Mouse (Mus musculus) lung, postnatal 10 days (tissue): Measurements from ENCODE around the gene Slc17a9.
A peak's percentile ranks its signal among the peaks of the same experiment; 100 is the strongest.
"Not testable (repeated sequence)": the region's sequence is repeated elsewhere in the genome, so short reads cannot be mapped to it uniquely, and the experiment has no call there.

Experiments
- DNase-seq: peaks from one replicate; pipeline ENCODE4 v3.0.0; 2021

Gene Slc17a9

GRCm38 (mm10) chr2:180710276-180711155, 14.5 kb upstream of the Slc17a9 start:
- DNase-seq: no peak

GRCm38 (mm10) chr2:180711527-180711926, 13.5 kb upstream of the Slc17a9 start:
- DNase-seq: no peak

GRCm38 (mm10) chr2:180712037-180712689, 12.9 kb upstream of the Slc17a9 start:
- DNase-seq: no peak

- not testable (repeated sequence) for DNase-seq
Measured at GRCm38 (mm10) chr2:180722748-180723147, 2.3 kb upstream of the Slc17a9 start.

- no peak for DNase-seq
Measured at GRCm38 (mm10) chr2:180723865-180724264, 1.2 kb upstream of the Slc17a9 start.

- no peak for DNase-seq
Measured at GRCm38 (mm10) chr2:180725414-180725778, 333 bp downstream of the Slc17a9 start.

- DNase-seq: no peak
Measured at GRCm38 (mm10) chr2:180725856-180726629, 980 bp downstream of the Slc17a9 start.

GRCm38 (mm10) chr2:180726658-180727442, 1.8 kb downstream of the Slc17a9 start:
- peak; percentile 46 for DNase-seq

GRCm38 (mm10) chr2:180727613-180728021, 2.6 kb downstream of the Slc17a9 start:
- no peak for DNase-seq

GRCm38 (mm10) chr2:180731036-180731435, 6.0 kb downstream of the Slc17a9 start:
- DNase-seq: peak; percentile 36

GRCm38 (mm10) chr2:180731984-180732383, 6.9 kb downstream of the Slc17a9 start:
- no peak for DNase-seq

- DNase-seq: no peak
Measured at GRCm38 (mm10) chr2:180735232-180735631, 10.2 kb downstream of the Slc17a9 start.

- no peak for DNase-seq
Measured at GRCm38 (mm10) chr2:180737984-180738383, 12.9 kb downstream of the Slc17a9 start.

GRCm38 (mm10) chr2:180740349-180740748, 15.3 kb downstream of the Slc17a9 start:
- DNase-seq: no peak

- DNase-seq: no peak
Measured at GRCm38 (mm10) chr2:180741421-180741820, 16.4 kb downstream of the Slc17a9 start.

- DNase-seq: no peak
Measured at GRCm38 (mm10) chr2:180742820-180743219, 17.8 kb downstream of the Slc17a9 start.

- DNase-seq: no peak
Measured at GRCm38 (mm10) chr2:180743321-180743720, 18.3 kb downstream of the Slc17a9 start.

GRCm38 (mm10) chr2:180745248-180745927, 20.3 kb downstream of the Slc17a9 start:
- DNase-seq: peak; percentile 90

- no peak for DNase-seq
Measured at GRCm38 (mm10) chr2:180746569-180747192, 21.6 kb downstream of the Slc17a9 start.

- no peak for DNase-seq
Measured at GRCm38 (mm10) chr2:180748904-180749303, 23.8 kb downstream of the Slc17a9 start.

GRCm38 (mm10) chr2:180754976-180755688, 30.1 kb downstream of the Slc17a9 start:
- DNase-seq: no peak
